Mouse (Mus musculus) limb, embryonic 15.5 days (tissue): ENCODE measurements around the gene Ptprs. TPM values are rescaled to one million over a fixed set of nuclear protein-coding genes. Genes with fewer than 3 reads are reported as not detected.

ENCODE experiments used
- ATAC-seq: fragments of 200-750 bp; cut with Nextera tagmentation; 2 replicates; pipeline ENCODE4 v1.8.0; 2017; ENCODE audit warnings: low read depth, moderate TSS enrichment; ENCODE audit not compliant: insufficient number of reproducible peaks, low FRiP score, low TSS enrichment
- H3K27ac ChIP-seq: fragments of 300-500 bp; sonication (generic); 2 replicates; pipeline ENCODE4 v1.5.1; 2015; ENCODE audit warnings: moderate library complexity, mild to moderate bottlenecking, inconsistent platforms
- H3K27me3 ChIP-seq: fragments of 300-500 bp; sonication (generic); 2 replicates; pipeline ENCODE4 v1.6.1; 2015; ENCODE audit warnings: inconsistent platforms
- H3K36me3 ChIP-seq: fragments of 300-500 bp; sonication (generic); 2 replicates; pipeline ENCODE4 v1.6.1; 2015; ENCODE audit warnings: inconsistent platforms
- H3K4me1 ChIP-seq: fragments of 300-500 bp; sonication (generic); 2 replicates; pipeline ENCODE4 v1.6.1; 2015; ENCODE audit warnings: inconsistent platforms
- H3K4me2 ChIP-seq: fragments of 300-500 bp; sonication (generic); 2 replicates; pipeline ENCODE4 v1.6.1; 2015; ENCODE audit warnings: mild to moderate bottlenecking, inconsistent platforms
- H3K4me3 ChIP-seq: fragments of 300-500 bp; sonication (generic); 2 replicates; pipeline ENCODE4 v1.5.1; 2015; ENCODE audit warnings: mild to moderate bottlenecking, inconsistent platforms
- H3K9ac ChIP-seq: fragments of 300-500 bp; sonication (generic); 2 replicates; pipeline ENCODE4 v1.6.1; 2015; ENCODE audit warnings: inconsistent platforms
- H3K9me3 ChIP-seq: fragments of 300-500 bp; sonication (generic); 2 replicates; pipeline ENCODE4 v1.6.1; 2016; ENCODE audit warnings: inconsistent platforms
- WGBS: fragments of 180-500 bp; shearing (Covaris S2); methylation state at CpG from one replicate; pipeline ENCODE4 v1.1.7; 2015; 5-methylcytosine and 5-hydroxymethylcytosine counted together
- polyA plus RNA-seq: library from polyadenylated mRNA; unstranded; fragments of >200 nt; fragmentation: Nextera tagmentation; extraction: Ambion mirVana; gene quantifications from 2 replicates; pipeline ENCODE4 v1.2.1, GENCODE M21; 2015

Ptprs gene
- polyA plus RNA-seq, 1 experiment from 2014 or later, result 96.3 TPM

DNA sequence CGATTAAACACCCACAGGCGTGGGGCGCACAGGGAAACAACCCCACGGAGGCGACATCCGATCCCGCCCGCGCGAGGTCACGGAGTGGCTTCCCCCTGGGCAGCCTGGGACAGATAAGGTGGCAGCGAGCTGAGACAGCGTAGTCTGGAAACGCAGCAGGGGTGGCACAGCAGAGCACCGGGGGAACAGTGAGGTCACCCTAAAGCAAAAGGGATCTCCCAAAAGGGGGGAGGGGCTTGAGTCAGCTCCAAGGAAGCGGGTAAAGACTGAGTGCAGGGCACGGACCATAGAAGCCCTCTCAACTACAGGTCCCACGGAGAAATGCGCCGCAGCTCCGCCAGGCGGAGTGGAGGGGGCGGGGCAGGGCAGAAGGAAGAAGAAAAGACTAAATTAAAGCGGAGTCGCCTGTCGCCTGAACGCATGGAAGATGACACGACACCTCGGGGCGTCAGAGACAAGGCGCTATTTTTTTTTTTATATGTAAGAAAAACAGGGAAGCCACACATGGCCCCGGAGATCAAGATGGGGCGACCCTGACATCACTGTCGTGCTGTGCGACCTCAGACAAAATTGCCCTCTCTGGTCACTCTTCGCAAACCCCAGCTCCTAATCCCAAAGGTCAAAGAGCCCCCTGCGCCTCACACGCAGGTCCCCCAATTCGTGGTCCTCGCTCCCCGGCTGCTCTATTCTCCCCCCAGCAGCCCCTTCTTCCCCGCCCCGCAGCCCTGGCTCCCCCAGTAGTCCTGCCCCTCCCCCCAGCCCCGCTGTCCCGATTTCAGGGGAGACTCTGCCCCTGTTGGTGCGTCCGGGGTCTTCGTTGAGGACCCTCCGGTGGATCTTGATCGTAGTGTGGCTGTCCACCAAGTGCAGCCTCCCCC is 3.3 kb downstream of the Ptprs start:
- no peak for ATAC-seq
- H3K4me3 ChIP-seq, result peak overlapping the region; percentile 66
- no peak overlapping the region for H3K27ac ChIP-seq
- 4% methylated on average over 50 of the region's 50 CpGs for whole genome bisulfite sequencing
- peak overlapping the region; percentile 93 for H3K4me2 ChIP-seq
- peaks cover 52% of the 10 kb centered on the region for H3K27me3 ChIP-seq
- H3K9me3 ChIP-seq, result no peaks in the 10 kb centered on the region
- peaks cover 82% of the 10 kb centered on the region for H3K4me1 ChIP-seq
- no peaks in the 10 kb centered on the region for H3K36me3 ChIP-seq
- H3K9ac ChIP-seq, result no peak overlapping the region

DNA sequence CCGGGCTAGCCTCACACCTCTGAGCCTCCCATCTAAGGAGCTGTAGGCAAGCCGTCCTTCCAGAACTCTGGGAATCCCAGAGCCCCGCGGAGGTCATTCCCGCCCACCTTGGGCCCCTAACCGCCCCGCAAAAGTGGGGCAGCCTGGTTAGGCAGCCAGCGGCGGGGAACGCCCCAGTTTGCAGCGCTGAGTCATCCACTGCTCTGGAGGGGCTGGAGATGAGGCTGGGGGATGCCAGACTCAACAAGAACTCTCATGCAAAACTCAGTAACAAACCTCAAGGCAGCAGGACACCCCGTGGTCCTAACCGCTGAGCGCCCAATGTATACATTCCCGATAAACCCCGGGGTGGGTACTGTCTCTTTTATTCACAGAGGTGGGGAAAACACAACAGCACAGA is 4.2 kb downstream of the Ptprs start:
- peak overlapping the region; percentile 66; the same call in 1 of the 2 replicates for H3K4me3 ChIP-seq
- H3K27ac ChIP-seq, result no peak overlapping the region
- H3K9ac ChIP-seq, result no peak overlapping the region
- no peaks in the 10 kb centered on the region for H3K9me3 ChIP-seq
- H3K4me1 ChIP-seq, result peaks cover 90% of the 10 kb centered on the region
- peak overlapping the region; percentile 93 for H3K4me2 ChIP-seq
- ATAC-seq, result no peak
- no peaks in the 10 kb centered on the region for H3K36me3 ChIP-seq
- 12% methylated on average over 16 of the region's 16 CpGs for WGBS
- peaks cover 52% of the 10 kb centered on the region for H3K27me3 ChIP-seq

DNA sequence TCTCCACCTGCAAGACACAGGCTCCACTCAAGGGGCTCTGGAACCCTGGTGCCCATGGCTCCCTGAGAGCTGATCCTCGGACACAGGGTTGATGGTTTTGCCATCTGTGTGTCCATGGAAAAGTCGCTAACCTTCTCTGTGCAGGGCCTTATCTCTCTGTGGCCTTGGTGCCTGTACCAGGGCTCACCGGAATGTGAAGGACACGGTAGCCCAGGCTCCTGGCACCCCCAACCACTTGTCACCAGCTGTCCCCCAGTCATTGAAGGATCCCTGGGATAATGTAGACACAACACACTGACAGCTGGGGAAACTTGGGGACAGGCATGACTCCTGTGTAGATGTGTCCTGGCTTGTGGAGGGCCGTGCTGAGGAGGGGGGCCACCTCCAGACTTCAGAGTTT is 5.1 kb downstream of the Ptprs start:
- no peaks in the 10 kb centered on the region for H3K36me3 ChIP-seq
- H3K27me3 ChIP-seq, result peaks cover 52% of the 10 kb centered on the region
- H3K9ac ChIP-seq, result no peak overlapping the region
- H3K4me1 ChIP-seq, result peaks cover 94% of the 10 kb centered on the region
- 74% methylated on average over 5 of the region's 5 CpGs for WGBS
- H3K4me3 ChIP-seq, result no peak overlapping the region
- no peak for ATAC-seq
- no peak overlapping the region for H3K27ac ChIP-seq
- no peak overlapping the region for H3K4me2 ChIP-seq
- no peaks in the 10 kb centered on the region for H3K9me3 ChIP-seq

DNA sequence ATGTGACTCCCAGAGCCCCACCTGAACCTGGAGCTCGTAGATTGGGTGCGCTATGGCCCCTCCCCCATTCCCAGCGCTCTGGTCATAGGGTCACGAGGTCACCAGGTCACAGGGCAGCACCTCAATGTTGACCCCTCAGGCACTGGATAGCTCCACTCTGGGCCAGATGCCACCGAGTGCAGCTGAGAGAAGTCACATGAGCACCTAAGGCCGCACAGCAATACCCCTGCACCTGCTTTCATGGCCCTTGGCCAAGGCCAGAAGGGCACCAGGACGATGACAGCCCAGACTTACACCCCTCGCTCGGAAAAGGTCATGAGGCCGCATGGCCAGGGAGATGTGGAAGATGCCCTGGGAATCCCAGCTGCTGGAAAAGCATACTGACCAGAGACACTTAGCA is 5.7 kb downstream of the Ptprs start:
- no peaks in the 10 kb centered on the region for H3K36me3 ChIP-seq
- peaks cover 50% of the 10 kb centered on the region for H3K27me3 ChIP-seq
- no peak overlapping the region for H3K27ac ChIP-seq
- ATAC-seq, result no peak
- H3K4me1 ChIP-seq, result peaks cover 96% of the 10 kb centered on the region
- WGBS, result 17% methylated on average over 10 of the region's 10 CpGs
- no peaks in the 10 kb centered on the region for H3K9me3 ChIP-seq
- peak overlapping the region; percentile 32 for H3K4me3 ChIP-seq
- H3K9ac ChIP-seq, result no peak overlapping the region
- H3K4me2 ChIP-seq, result peak overlapping the region; percentile 48

DNA sequence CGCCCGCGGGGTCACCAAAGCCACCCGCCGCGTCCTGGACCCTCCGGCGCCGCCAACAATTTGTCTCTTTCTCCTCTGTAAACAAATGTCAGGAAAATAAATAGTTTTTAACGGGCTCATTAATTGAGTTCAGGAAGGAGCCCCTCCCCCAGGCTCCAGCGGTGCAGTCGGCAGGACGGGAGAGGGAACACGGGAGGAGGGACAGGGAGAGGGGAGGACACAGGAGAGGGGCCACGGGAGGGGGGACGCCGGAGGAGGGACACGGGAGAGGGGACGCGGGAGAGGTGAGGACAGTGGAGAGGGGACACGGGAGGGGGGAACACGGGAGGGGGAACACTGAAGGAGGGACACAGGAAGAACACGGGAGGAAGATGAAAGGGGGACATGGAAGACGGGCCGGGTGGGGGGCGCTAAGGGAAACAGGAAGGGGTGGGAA is 6.3 kb downstream of the Ptprs start:
- H3K4me3 ChIP-seq, result peak overlapping the region; percentile 32
- H3K4me1 ChIP-seq, result peaks cover 96% of the 10 kb centered on the region
- ATAC-seq, result no peak
- H3K9ac ChIP-seq, result peak overlapping the region; percentile 10; the same call in 1 of the 2 replicates
- peak overlapping the region; percentile 48 for H3K4me2 ChIP-seq
- H3K36me3 ChIP-seq, result no peaks in the 10 kb centered on the region
- no peak overlapping the region for H3K27ac ChIP-seq
- no peaks in the 10 kb centered on the region for H3K9me3 ChIP-seq
- WGBS, result 3% methylated on average over 25 of the region's 26 CpGs
- H3K27me3 ChIP-seq, result peaks cover 44% of the 10 kb centered on the region

DNA sequence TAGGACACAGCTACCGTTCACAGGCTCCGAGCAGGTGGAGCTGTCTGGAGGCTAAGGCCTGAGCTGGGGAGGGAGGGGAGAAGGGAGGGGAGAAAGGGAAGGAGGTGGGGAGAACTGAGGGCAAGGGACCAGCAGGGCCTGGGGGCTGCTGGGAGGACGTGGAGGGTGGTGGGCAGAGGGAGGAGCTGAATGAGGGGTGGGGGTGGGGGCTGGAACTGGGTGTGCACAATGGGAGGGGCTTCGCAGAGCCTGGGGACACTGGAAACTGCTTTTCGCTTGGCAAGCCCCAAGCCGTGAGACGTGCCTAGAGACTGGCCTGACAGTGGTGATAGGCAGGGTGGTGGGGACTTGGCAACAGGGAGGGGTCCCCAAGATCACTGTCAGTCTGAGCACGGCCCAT is 7.0 kb downstream of the Ptprs start:
- Histone ChIP-seq H3K9me3 (no peaks in the 10 kb centered on the region), H3K4me3 (no peak overlapping the region), H3K27ac (no peak overlapping the region), H3K36me3 (no peaks in the 10 kb centered on the region), H3K27me3 (peaks cover 37% of the 10 kb centered on the region), H3K9ac (no peak overlapping the region), H3K4me2 (peak overlapping the region; percentile 48; the same call in 1 of the 2 replicates), H3K4me1 (peaks cover 96% of the 10 kb centered on the region)
- 33% methylated on average over 8 of the region's 8 CpGs for WGBS
- no peak for ATAC-seq

DNA sequence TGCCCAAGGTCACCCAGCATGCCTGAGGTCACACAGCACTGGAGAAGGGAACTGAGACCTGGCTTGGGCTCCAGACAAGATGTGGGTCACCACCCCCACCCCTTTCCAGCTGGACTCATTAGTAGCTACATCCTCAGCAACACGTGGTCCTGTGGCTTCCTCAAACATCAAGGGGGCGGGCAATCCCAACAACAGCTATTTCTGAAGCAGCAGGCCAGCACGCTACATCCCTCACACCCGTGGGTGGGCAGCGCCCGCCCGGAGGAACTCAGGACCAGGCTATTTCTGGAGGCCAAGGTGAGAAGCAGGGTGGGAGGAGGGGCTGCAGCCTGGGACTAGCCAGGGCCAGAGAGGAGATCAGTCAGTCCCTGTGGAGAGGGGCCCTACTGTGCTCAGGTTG is 7.4 kb downstream of the Ptprs start:
- H3K27ac ChIP-seq, result no peak overlapping the region
- peaks cover 33% of the 10 kb centered on the region for H3K27me3 ChIP-seq
- no peak for ATAC-seq
- H3K4me3 ChIP-seq, result no peak overlapping the region
- H3K9ac ChIP-seq, result no peak overlapping the region
- H3K4me1 ChIP-seq, result peaks cover 94% of the 10 kb centered on the region
- no peak overlapping the region for H3K4me2 ChIP-seq
- H3K36me3 ChIP-seq, result no peaks in the 10 kb centered on the region
- H3K9me3 ChIP-seq, result no peaks in the 10 kb centered on the region
- 50% methylated on average over 7 of the region's 7 CpGs for WGBS

DNA sequence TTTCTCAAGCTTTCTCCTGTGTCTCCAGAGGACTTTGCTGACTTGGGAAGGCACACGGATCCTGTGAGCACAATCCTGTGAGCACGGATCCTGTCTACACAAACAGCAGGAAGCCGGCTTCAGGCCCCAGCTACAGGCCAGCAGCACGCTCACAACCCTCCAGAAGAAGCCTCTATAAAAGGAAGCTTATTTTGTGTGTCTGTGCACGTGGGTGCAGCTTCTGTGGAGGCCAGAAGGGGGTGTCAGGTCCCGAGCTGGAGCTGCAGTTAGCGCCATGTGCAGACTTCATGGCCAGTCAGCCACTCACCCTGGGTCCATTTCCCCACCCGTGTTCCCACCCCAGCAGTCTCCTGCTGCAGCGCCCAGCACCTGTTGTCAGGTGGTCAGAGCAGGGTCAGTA is 7.9 kb downstream of the Ptprs start:
- no peak overlapping the region for H3K9ac ChIP-seq
- H3K27ac ChIP-seq, result peak overlapping the region; percentile 85
- no peak overlapping the region for H3K4me3 ChIP-seq
- H3K27me3 ChIP-seq, result peaks cover 28% of the 10 kb centered on the region
- 92% methylated on average over 9 of the region's 9 CpGs for WGBS
- H3K4me1 ChIP-seq, result peaks cover 94% of the 10 kb centered on the region
- ATAC-seq, result no peak
- no peak overlapping the region for H3K4me2 ChIP-seq
- no peaks in the 10 kb centered on the region for H3K9me3 ChIP-seq
- no peaks in the 10 kb centered on the region for H3K36me3 ChIP-seq

DNA sequence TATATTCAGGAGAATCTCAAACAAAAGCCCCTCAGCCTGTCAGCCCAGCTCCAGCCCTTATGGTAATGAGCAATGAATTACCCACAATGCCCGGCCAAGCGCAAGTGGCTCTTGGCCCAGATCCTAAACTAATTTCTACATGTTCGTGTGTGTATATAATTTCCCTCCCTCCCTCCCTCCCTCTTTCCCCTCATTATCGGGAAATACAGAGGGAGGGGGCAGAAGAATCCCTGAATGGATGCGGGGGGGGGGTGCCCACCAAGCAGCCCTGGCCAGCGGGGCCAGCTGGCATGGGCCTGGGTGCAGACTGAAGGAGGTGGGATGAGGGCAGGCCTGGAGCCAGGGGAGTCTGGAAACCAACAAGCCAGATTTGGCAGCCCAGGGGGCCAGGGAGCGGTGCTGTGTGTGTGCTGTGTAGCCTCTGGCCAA is 8.8 kb downstream of the Ptprs start:
- peak overlapping the region; percentile 35 for H3K4me2 ChIP-seq
- no peaks in the 10 kb centered on the region for H3K36me3 ChIP-seq
- peaks cover 19% of the 10 kb centered on the region for H3K27me3 ChIP-seq
- peaks cover 94% of the 10 kb centered on the region for H3K4me1 ChIP-seq
- H3K4me3 ChIP-seq, result no peak overlapping the region
- 43% methylated on average over 7 of the region's 7 CpGs for WGBS
- peak overlapping the region; percentile 85 for H3K27ac ChIP-seq
- H3K9me3 ChIP-seq, result no peaks in the 10 kb centered on the region
- peak; percentile 52 for ATAC-seq
- no peak overlapping the region for H3K9ac ChIP-seq

DNA sequence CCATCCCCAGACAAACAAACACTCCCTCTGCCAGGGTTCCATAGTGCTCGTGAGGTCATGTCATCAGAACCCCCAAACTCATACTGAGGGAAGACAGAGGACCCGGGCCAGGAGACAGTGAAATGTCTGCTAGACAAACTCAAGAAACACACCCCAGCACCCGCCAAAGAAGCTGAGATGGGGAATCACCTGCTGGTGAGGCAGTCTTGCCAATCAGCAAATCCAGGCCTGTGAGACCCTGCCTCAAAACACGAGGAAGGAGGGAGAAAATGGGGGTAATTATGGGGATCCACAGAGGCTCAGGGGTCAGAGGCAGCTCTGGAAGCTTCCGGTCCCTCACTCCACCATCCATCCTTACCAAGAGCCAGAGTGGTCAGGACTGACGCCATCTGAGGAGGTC is 9.5 kb downstream of the Ptprs start:
- Histone ChIP-seq H3K4me1 (peaks cover 88% of the 10 kb centered on the region), H3K9me3 (no peaks in the 10 kb centered on the region), H3K27me3 (peaks cover 13% of the 10 kb centered on the region), H3K4me2 (0 out of 2 replicates have a peak overlapping the region, but pooled peaks have one; percentile 35), H3K36me3 (no peaks in the 10 kb centered on the region), H3K27ac (no peak overlapping the region; the same call in 1 of the 2 replicates), H3K9ac (no peak overlapping the region), H3K4me3 (no peak overlapping the region)
- WGBS, result 75% methylated on average over 6 of the region's 6 CpGs
- no peak for ATAC-seq

DNA sequence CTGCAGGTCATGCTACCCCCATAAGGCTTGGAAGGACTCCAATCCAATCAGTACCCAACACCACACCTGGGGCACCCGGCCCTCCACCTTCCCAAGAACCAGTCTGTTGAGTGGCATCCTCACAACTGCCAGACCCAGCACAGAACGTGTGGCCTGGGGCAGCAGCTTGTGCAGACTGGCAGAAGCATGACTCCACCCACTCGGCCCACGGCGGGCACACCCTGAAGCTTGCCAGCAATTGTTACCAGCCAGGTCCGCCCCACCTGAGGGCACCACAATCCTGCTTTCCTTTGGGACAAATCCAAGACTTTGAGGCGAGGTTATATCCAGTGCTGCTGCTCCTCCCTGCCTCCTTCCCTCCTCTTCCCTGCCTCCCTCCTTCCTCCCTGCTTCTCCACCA is 11.5 kb downstream of the Ptprs start:
- Histone ChIP-seq H3K27ac (0 out of 2 replicates have a peak overlapping the region, but pooled peaks have one; percentile 98), H3K9ac (no peak overlapping the region), H3K9me3 (no peaks in the 10 kb centered on the region), H3K4me2 (no peak overlapping the region), H3K4me1 (peaks cover 89% of the 10 kb centered on the region), H3K4me3 (no peak overlapping the region), H3K36me3 (no peaks in the 10 kb centered on the region), H3K27me3 (no peaks in the 10 kb centered on the region)
- no peak for ATAC-seq
- WGBS, result 52% methylated on average over 7 of the region's 7 CpGs

DNA sequence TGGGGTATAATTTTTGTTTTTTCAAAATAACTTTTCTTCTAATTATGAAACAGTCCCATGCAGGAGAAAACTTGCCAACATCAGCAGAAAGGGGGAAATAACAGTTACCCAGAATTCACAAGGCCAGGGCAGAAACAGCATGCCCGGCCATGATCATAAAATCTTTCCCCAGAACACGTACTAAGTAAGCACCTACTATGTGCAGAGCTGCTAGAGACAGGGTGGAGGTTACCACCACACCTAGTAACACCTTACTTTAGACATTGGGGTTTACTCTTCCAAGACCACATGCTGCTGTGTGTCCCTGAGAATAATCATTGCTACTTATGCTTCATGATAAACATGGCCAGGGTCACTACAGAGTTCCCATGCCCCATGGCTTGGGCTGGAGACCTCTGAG is 11.9 kb downstream of the Ptprs start:
- no peak overlapping the region for H3K4me2 ChIP-seq
- no peak overlapping the region for H3K9ac ChIP-seq
- H3K36me3 ChIP-seq, result no peaks in the 10 kb centered on the region
- H3K27ac ChIP-seq, result peak overlapping the region; percentile 98; the same call in 1 of the 2 replicates
- no peak overlapping the region for H3K4me3 ChIP-seq
- H3K9me3 ChIP-seq, result no peaks in the 10 kb centered on the region
- H3K4me1 ChIP-seq, result peaks cover 89% of the 10 kb centered on the region
- no peaks in the 10 kb centered on the region for H3K27me3 ChIP-seq
- 73% methylated on average over 2 of the region's 2 CpGs for WGBS
- ATAC-seq, result no peak
